23 mouse cellular contexts compared by ENCODE assay signal in genomic region chr11:61224907-61225306, GRCm38 (mm10). TPM values are rescaled to one million over a fixed set of nuclear protein-coding genes. Genes with fewer than 3 reads are reported as not detected.
DNase-seq lines count a peak whose midpoint lies in the region; ATAC-seq and TF ChIP-seq lines count a peak whose summit lies in the region.
"Had no signal": no experiment of that assay in that cellular context is flagged by ENCODE, and none has a peak within 500 bp of the region (broad histone marks: within the 10 kb centered on the region; RNA-seq: fewer than 3 reads in every experiment).

No protein-coding gene starts in this region.

- WGBS in cerebellum, adult 2 months: 90% methylated on average over 10 of the region's 10 CpGs
- 83% methylated on average over 10 of the region's 10 CpGs for WGBS in heart, embryonic 10.5 days

- TF ChIP-seq POLR2A in cerebellum, adult 2 months (IDR thresholded peaks at IDR 0.05; ENCODE audit: borderline replicate concordance, insufficient read depth, low read length): no peak

- H3K4me1 ChIP-seq in cerebellum, adult 2 months (ENCODE audit: control insufficient read depth, insufficient read depth, low read length): peaks cover 44% of the 10 kb centered on the region
- H3K4me1 ChIP-seq in heart, embryonic 10.5 days: peaks cover 32% of the 10 kb centered on the region
- H3K4me1 ChIP-seq: embryonic facial prominence, embryonic 12.5 days; forebrain, embryonic 12.5 days; hindbrain, embryonic 10.5 days; hindbrain, embryonic 13.5 days; intestine, embryonic 15.5 days had no signal

- H3K27ac ChIP-seq in cerebellum, adult 2 months (ENCODE audit: insufficient read depth, low read length): peak overlapping the region; percentile 94
- H3K27ac ChIP-seq in heart, embryonic 10.5 days: 0 out of 2 replicates have a peak overlapping the region, but pooled peaks have one; percentile 29
- H3K27ac ChIP-seq: embryonic facial prominence, embryonic 12.5 days; forebrain, embryonic 12.5 days; hindbrain, embryonic 10.5 days; hindbrain, embryonic 13.5 days; intestine, embryonic 15.5 days had no signal

- ATAC-seq in monocyte, adult 5-6 weeks (replicated peaks; ENCODE audit: insufficient number of reproducible peaks, low FRiP score, low TSS enrichment, poor library complexity, severe bottlenecking): peak; percentile 38; the same call in 1 of the 2 replicates
- ATAC-seq: forebrain, embryonic 15.5 days; hindbrain, embryonic 16.5 days; intestine, embryonic 15.5 days had no signal

- no peaks in the 10 kb centered on the region for H3K36me3 ChIP-seq in heart, embryonic 10.5 days
- H3K36me3 ChIP-seq: embryonic facial prominence, embryonic 12.5 days; forebrain, embryonic 12.5 days; forebrain, embryonic 15.5 days; hindbrain, embryonic 10.5 days; hindbrain, embryonic 13.5 days; intestine, embryonic 15.5 days had no signal

- H3K9me3 ChIP-seq in heart, embryonic 10.5 days: no peaks in the 10 kb centered on the region
- H3K9me3 ChIP-seq: embryonic facial prominence, embryonic 12.5 days; forebrain, embryonic 12.5 days; forebrain, embryonic 15.5 days; hindbrain, embryonic 10.5 days; hindbrain, embryonic 13.5 days; intestine, embryonic 15.5 days had no signal

- TF ChIP-seq CTCF in cerebellum, adult 2 months (IDR thresholded peaks at IDR 0.05; ENCODE audit: borderline replicate concordance, insufficient read depth, low read depth, low read length): no peak

- intact Hi-C loops in heart, postnatal 25 days (cut with DNase I): no loop called here

- H3K27me3 ChIP-seq in cerebellum, adult 2 months (ENCODE audit: control insufficient read depth, insufficient read depth, low read length): no peaks in the 10 kb centered on the region
- no peaks in the 10 kb centered on the region for H3K27me3 ChIP-seq in heart, embryonic 10.5 days (ENCODE audit: insufficient read depth, poor library complexity, severe bottlenecking)
- H3K27me3 ChIP-seq: embryonic facial prominence, embryonic 12.5 days; forebrain, embryonic 12.5 days; forebrain, embryonic 15.5 days; hindbrain, embryonic 13.5 days; intestine, embryonic 15.5 days had no signal

- DNase-seq in cerebellum, adult 2 months: no peak
- no peak for DNase-seq in cerebellum, postnatal 10 days
- no peak for DNase-seq in heart, embryonic 10.5 days (ENCODE audit: low spot score)
- DNase-seq in heart, postnatal 25 days (ENCODE audit: low spot score): no peak
- DNase-seq in R1 (ENCODE audit: low read depth, low spot score): peak; percentile 31
- no peak for DNase-seq in adrenal gland, postnatal 10 days
- DNase-seq in kidney, postnatal 25 days: no peak
- DNase-seq: adrenal gland, postnatal 14 days; gastrocnemius, postnatal 25 days; heart, postnatal 36 days; kidney, adult 11 months; kidney, adult 8-10 months had no signal

- no peak overlapping the region for H3K4me3 ChIP-seq in cerebellum, adult 2 months (replicated peaks; ENCODE audit: insufficient read depth, low read depth, low read length)
- no peak overlapping the region for H3K4me3 ChIP-seq in heart, embryonic 10.5 days
- H3K4me3 ChIP-seq: embryonic facial prominence, embryonic 12.5 days; erythroblast, embryonic 14.5 days; forebrain, embryonic 12.5 days; forebrain, embryonic 15.5 days; hindbrain, embryonic 10.5 days; hindbrain, embryonic 13.5 days; intestine, embryonic 15.5 days had no signal

RNA-seq across cellular contexts. Expression of gene Aldh3a1, which starts 17.6 kb away (rescaled TPM):
- 1.2 and 2.1 TPM in 2 replicates for polyA plus RNA-seq in cerebellum, adult 2 months (2012; rRNA removed)
- not detected in 2 replicates for polyA plus RNA-seq in heart, embryonic 10.5 days (2016; fragmentation: Nextera tagmentation; extraction: Ambion mirVana)
- 1 to 10 TPM in 1 of 2 experiments, under 1 TPM in 1; 0.87 to 1.8 TPM for total RNA-seq in heart, postnatal 25 days (2021)
- not detected in 3 replicates for total RNA-seq in monocyte, adult 5-6 weeks (2017)
- total RNA-seq in adrenal gland, postnatal 10 days (2021): under 1 TPM in 1 of 2 experiments, not detected in 1; 0.15 TPM
- total RNA-seq: adrenal gland, postnatal 14 days; adrenal gland, postnatal 4 days had no signal
- polyA plus RNA-seq: erythroblast, embryonic 14.5 days; forebrain, embryonic 12.5 days; heart, embryonic 11.5 days; hindbrain, embryonic 10.5 days; hindbrain, embryonic 13.5 days; intestine, embryonic 15.5 days had no signal

RNA-seq across cellular contexts. Expression of gene Aldh3a2, which starts 42.4 kb away (rescaled TPM):
- 68.4 and 74.8 TPM in 2 replicates for polyA plus RNA-seq in cerebellum, adult 2 months (2012; rRNA removed)
- polyA plus RNA-seq in heart, embryonic 10.5 days (2016; fragmentation: Nextera tagmentation; extraction: Ambion mirVana): 26.3 and 29.1 TPM in 2 replicates
- total RNA-seq in heart, postnatal 25 days (2021): 10 to 100 TPM; 30.6 to 35.2 TPM
- total RNA-seq in monocyte, adult 5-6 weeks (2017): 54.7 to 73.1 TPM (median 66.9 TPM) in 3 replicates
- total RNA-seq in adrenal gland, postnatal 10 days (2021): 10 to 100 TPM; 67.7 to 74.7 TPM
- polyA plus RNA-seq: erythroblast, embryonic 14.5 days had no signal

RNA-seq across cellular contexts. Expression of gene Usp22, which starts 50.1 kb away (rescaled TPM):
- 142 and 148 TPM in 2 replicates for polyA plus RNA-seq in cerebellum, adult 2 months (2012; rRNA removed)
- polyA plus RNA-seq in heart, embryonic 10.5 days (2016; fragmentation: Nextera tagmentation; extraction: Ambion mirVana): 105 and 106 TPM in 2 replicates
- total RNA-seq in heart, postnatal 25 days (2021): 10 to 100 TPM; 28.1 to 30.6 TPM
- total RNA-seq in monocyte, adult 5-6 weeks (2017): 40.7 to 65.8 TPM (median 44.4 TPM) in 3 replicates
- 10 to 100 TPM; 60.6 to 70.6 TPM for total RNA-seq in adrenal gland, postnatal 10 days (2021)
